ENCODE assay signal across 8 mouse cellular contexts in the genomic region with DNA sequence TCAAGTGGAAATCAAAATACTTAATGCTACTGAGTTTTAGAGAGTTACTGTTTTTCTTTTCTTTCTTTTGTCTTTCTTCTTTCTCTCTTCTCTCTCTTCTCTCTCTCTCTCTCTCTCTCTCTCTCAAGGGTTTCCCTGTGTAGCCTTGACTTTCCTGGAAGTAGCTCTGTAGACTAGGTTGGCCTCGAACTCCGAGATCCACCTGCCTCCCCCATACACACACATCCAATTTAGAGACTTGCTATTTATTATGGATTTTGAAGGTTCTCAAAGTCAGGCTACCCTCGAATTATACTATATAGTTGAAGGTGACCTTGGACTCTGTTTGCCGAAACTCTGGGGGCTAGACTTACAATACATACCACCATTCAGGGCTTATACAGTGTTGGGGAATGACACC. TPM values are rescaled to one million over a fixed set of nuclear protein-coding genes. Genes with fewer than 3 reads are reported as not detected.
DNase-seq lines count a peak whose midpoint lies in the region; ATAC-seq lines count a peak whose summit lies in the region.
"Had no signal": no experiment of that assay in that cellular context is flagged by ENCODE, and none has a peak within 500 bp of the region (broad histone marks: within the 10 kb centered on the region; RNA-seq: fewer than 3 reads in every experiment).

No protein-coding gene starts in this region.

- H3K27me3 ChIP-seq in lung, embryonic 16.5 days (ENCODE audit: control insufficient read depth, insufficient read depth, low read depth, low read length) = no peaks in the 10 kb centered on the region
- H3K27me3 ChIP-seq in forebrain, embryonic 11.5 days (ENCODE audit: control insufficient read depth, insufficient read depth, low read length) = no peaks in the 10 kb centered on the region
- H3K27me3 ChIP-seq in limb, embryonic 13.5 days = no peaks in the 10 kb centered on the region
- no peaks in the 10 kb centered on the region for H3K27me3 ChIP-seq in stomach, embryonic 15.5 days (replicated peaks)

- peak overlapping the region; percentile 64 for H3K4me2 ChIP-seq in lung, embryonic 16.5 days (ENCODE audit: low read depth, low read length)
- peak overlapping the region; percentile 67 for H3K4me2 ChIP-seq in forebrain, embryonic 11.5 days (ENCODE audit: low read depth, low read length, severe bottlenecking)
- H3K4me2 ChIP-seq in limb, embryonic 13.5 days (replicated peaks) = peak overlapping the region; percentile 73
- H3K4me2 ChIP-seq in stomach, embryonic 15.5 days = peak overlapping the region; percentile 57

- H3K4me1 ChIP-seq in lung, embryonic 16.5 days (replicated peaks; ENCODE audit: control insufficient read depth, insufficient read depth, low read length) = peaks cover 12% of the 10 kb centered on the region
- 0 out of 2 replicates have a peak, but pooled peaks cover 3% of the 10 kb centered on the region for H3K4me1 ChIP-seq in forebrain, embryonic 11.5 days (replicated peaks; ENCODE audit: control insufficient read depth, insufficient read depth, low read length)
- H3K4me1 ChIP-seq in limb, embryonic 13.5 days = peaks cover 16% of the 10 kb centered on the region
- H3K4me1 ChIP-seq in stomach, embryonic 15.5 days = peaks cover 5% of the 10 kb centered on the region

- H3K36me3 ChIP-seq in lung, embryonic 16.5 days (ENCODE audit: control insufficient read depth, insufficient read depth, low read length) = no peaks in the 10 kb centered on the region
- H3K36me3 ChIP-seq in forebrain, embryonic 11.5 days (ENCODE audit: control insufficient read depth, insufficient read depth, low read length) = no peaks in the 10 kb centered on the region
- H3K36me3 ChIP-seq in limb, embryonic 13.5 days = peaks cover 12% of the 10 kb centered on the region
- no peaks in the 10 kb centered on the region for H3K36me3 ChIP-seq in stomach, embryonic 15.5 days

- H3K27ac ChIP-seq in lung, embryonic 16.5 days (ENCODE audit: low read length) = no peak overlapping the region
- no peak overlapping the region for H3K27ac ChIP-seq in forebrain, embryonic 11.5 days (ENCODE audit: low read depth, low read length)
- no peak overlapping the region for H3K27ac ChIP-seq in limb, embryonic 13.5 days
- H3K27ac ChIP-seq in stomach, embryonic 15.5 days = peak overlapping the region; percentile 99; the same call in 1 of the 2 replicates

- peak overlapping the region; percentile 99; the same call in 1 of the 2 replicates for H3K9ac ChIP-seq in lung, embryonic 16.5 days (ENCODE audit: low read length)
- H3K9ac ChIP-seq in forebrain, embryonic 11.5 days (ENCODE audit: low read length) = peak overlapping the region; percentile 95
- peak overlapping the region; percentile 99 for H3K9ac ChIP-seq in limb, embryonic 13.5 days
- 0 out of 2 replicates have a peak overlapping the region, but pooled peaks have one; percentile 100 for H3K9ac ChIP-seq in stomach, embryonic 15.5 days

- WGBS in lung, embryonic 16.5 days = 51% methylated on average over 4 of the region's 4 CpGs
- 85% methylated on average over 4 of the region's 4 CpGs for WGBS in forebrain, embryonic 11.5 days
- WGBS in limb, embryonic 13.5 days = 76% methylated on average over 4 of the region's 4 CpGs
- WGBS in stomach, embryonic 15.5 days = 58% methylated on average over 4 of the region's 4 CpGs

- peak overlapping the region; percentile 98 for H3K4me3 ChIP-seq in lung, embryonic 16.5 days (ENCODE audit: low read length)
- peak overlapping the region; percentile 81 for H3K4me3 ChIP-seq in forebrain, embryonic 11.5 days (ENCODE audit: low read depth, low read length)
- peak overlapping the region; percentile 99 for H3K4me3 ChIP-seq in limb, embryonic 13.5 days
- H3K4me3 ChIP-seq in stomach, embryonic 15.5 days (replicated peaks) = peak overlapping the region; percentile 98

- no peaks in the 10 kb centered on the region for H3K9me3 ChIP-seq in lung, embryonic 16.5 days (ENCODE audit: control insufficient read depth, low read length)
- H3K9me3 ChIP-seq in forebrain, embryonic 11.5 days (ENCODE audit: control insufficient read depth, low read length) = no peaks in the 10 kb centered on the region
- H3K9me3 ChIP-seq in limb, embryonic 13.5 days = no peaks in the 10 kb centered on the region
- no peaks in the 10 kb centered on the region for H3K9me3 ChIP-seq in stomach, embryonic 15.5 days

- ATAC-seq in lung, embryonic 16.5 days (ENCODE audit: low read depth) = no peak
- no peak for ATAC-seq in forebrain, embryonic 11.5 days (replicated peaks; ENCODE audit: low FRiP score)
- ATAC-seq in limb, embryonic 13.5 days (ENCODE audit: low FRiP score, low read depth) = no peak
- ATAC-seq in stomach, embryonic 15.5 days (ENCODE audit: insufficient read depth, low FRiP score, low read depth) = no peak

- DNase-seq in lung, postnatal 36 days = no peak
- DNase-seq in forebrain, embryonic 11.5 days (ENCODE audit: low spot score) = no peak
- no peak for DNase-seq in right cerebral cortex, postnatal 25 days
- no peak for DNase-seq in spleen, postnatal 14 days (ENCODE audit: low spot score in 2 of 2)
- DNase-seq: kidney, postnatal 14 days had no signal

RNA-seq across cellular contexts. Expression of a gene that starts 1.3 kb away (rescaled TPM):
- 143 and 145 TPM in 2 replicates for polyA plus RNA-seq in lung, embryonic 16.5 days (2015; fragmentation: Nextera tagmentation; extraction: Ambion mirVana)
- 133 and 163 TPM in 2 replicates for polyA plus RNA-seq in forebrain, embryonic 11.5 days (2014; fragmentation: Nextera tagmentation; extraction: Ambion mirVana)
- polyA plus RNA-seq in limb, embryonic 13.5 days (2015; fragmentation: Nextera tagmentation; extraction: Ambion mirVana) = 158 and 171 TPM in 2 replicates
- 144 and 156 TPM in 2 replicates for polyA plus RNA-seq in stomach, embryonic 15.5 days (2015; fragmentation: Nextera tagmentation; extraction: Ambion mirVana)

RNA-seq across cellular contexts. Expression of a gene that starts 44.3 kb away (rescaled TPM):
- 253 and 283 TPM in 2 replicates for polyA plus RNA-seq in lung, embryonic 16.5 days (2015; fragmentation: Nextera tagmentation; extraction: Ambion mirVana)
- 401 and 416 TPM in 2 replicates for polyA plus RNA-seq in forebrain, embryonic 11.5 days (2014; fragmentation: Nextera tagmentation; extraction: Ambion mirVana)
- polyA plus RNA-seq in limb, embryonic 13.5 days (2015; fragmentation: Nextera tagmentation; extraction: Ambion mirVana) = 332 and 346 TPM in 2 replicates
- 436 and 499 TPM in 2 replicates for polyA plus RNA-seq in stomach, embryonic 15.5 days (2015; fragmentation: Nextera tagmentation; extraction: Ambion mirVana)

RNA-seq across cellular contexts. Expression of a gene that starts 44.4 kb away (rescaled TPM):
- polyA plus RNA-seq in lung, embryonic 16.5 days (2015; fragmentation: Nextera tagmentation; extraction: Ambion mirVana) = 245 and 281 TPM in 2 replicates
- polyA plus RNA-seq in forebrain, embryonic 11.5 days (2014; fragmentation: Nextera tagmentation; extraction: Ambion mirVana) = 434 and 507 TPM in 2 replicates
- polyA plus RNA-seq in limb, embryonic 13.5 days (2015; fragmentation: Nextera tagmentation; extraction: Ambion mirVana) = 382 and 414 TPM in 2 replicates
- polyA plus RNA-seq in stomach, embryonic 15.5 days (2015; fragmentation: Nextera tagmentation; extraction: Ambion mirVana) = 499 and 561 TPM in 2 replicates
